Mouse (Mus musculus) gastrocnemius, adult 8-10 months (tissue): ENCODE results near the gene Pdlim5. TPM values are rescaled to one million over a fixed set of nuclear protein-coding genes. Genes with fewer than 3 reads are reported as not detected.

Experiments
- DNase-seq, 2 experiments: peaks; one replicate each; pipeline ENCODE4 v3.0.0; 2022; ENCODE audit warnings: low spot score in 2 of 2
- total RNA-seq, 4 experiments: library from RNA; stranded (reverse); gene quantifications; 2 replicates each; pipeline ENCODE4 v1.2.4; 2022

The Pdlim5 gene
- total RNA-seq, 4 experiments from 2014 or later = 455 to 713 (median 513) TPM

DNA sequence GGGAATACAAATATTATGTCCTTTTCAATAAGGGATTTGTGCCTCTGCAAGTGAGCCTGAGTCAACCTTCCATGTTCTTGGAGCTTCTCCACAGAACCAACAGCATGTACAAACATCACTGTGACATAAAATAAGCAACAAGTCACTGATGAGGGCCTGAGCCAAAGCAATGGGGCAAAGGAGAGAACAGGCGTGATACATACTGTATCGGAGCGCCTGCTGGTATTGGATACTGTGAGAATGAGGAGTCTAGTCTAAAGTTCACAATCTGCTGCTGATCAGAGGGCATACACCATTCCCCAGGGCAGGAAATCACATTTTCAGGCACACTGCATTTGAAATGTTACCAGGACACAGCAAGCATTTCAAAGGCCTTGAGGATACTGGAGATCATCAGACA lies 119.0 kb downstream of the Pdlim5 start:
- no peak for DNase-seq

GRCm38 (mm10) chr3:142274993-142275392 lies 120.5 kb downstream of the Pdlim5 start:
- DNase-seq = no peak

- DNase-seq = no peak
These were observed 121.0 kb downstream of the Pdlim5 start for GRCm38 (mm10) chr3:142274451-142274850.

GRCm38 (mm10) chr3:142273265-142273664 lies 122.2 kb downstream of the Pdlim5 start:
- no peak for DNase-seq

GRCm38 (mm10) chr3:142256371-142256770 lies 139.1 kb downstream of the Pdlim5 start:
- DNase-seq = peak; percentile 15 to 43

DNA sequence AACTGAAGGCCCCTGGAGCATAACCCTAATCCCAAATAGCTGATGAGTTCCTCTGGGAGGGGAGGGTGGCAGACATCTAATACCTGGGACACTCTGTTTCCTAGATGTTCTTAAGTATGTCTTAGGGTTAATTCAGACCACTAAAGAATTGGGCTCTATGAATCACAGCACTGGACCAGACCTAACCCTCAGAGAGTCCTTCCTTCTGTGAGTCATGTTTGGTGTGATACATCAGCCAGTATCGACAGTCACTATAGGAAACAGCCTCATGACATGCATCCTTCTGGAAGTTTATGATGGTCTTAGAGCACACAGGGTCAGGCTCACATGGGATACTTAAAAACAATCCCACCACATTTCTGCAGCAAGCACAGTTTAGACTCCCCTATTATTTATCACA lies 143.4 kb downstream of the Pdlim5 start:
- no peak for DNase-seq

- no peak for DNase-seq
These were observed 146.0 kb downstream of the Pdlim5 start for GRCm38 (mm10) chr3:142249458-142249857.

DNA sequence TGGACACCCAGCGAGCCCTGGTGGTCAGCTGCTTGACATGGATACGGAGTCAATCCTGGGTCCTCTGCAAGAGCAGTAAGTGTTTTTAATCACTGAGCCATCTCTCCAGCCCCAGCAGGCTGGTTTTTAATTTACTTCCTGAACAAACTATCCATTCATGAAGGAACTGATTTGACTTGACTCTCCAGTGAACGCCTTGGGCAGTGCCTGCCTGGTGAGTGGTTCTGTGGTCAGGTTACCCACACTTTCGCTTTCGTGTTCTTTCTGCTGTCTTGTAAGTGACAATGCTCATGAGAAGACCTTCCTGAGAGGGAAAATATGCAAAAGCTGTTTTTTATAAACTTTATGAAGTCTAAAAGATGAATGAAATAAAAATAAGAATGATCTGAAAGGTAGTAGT lies 152.2 kb downstream of the Pdlim5 start:
- no peak for DNase-seq

DNA sequence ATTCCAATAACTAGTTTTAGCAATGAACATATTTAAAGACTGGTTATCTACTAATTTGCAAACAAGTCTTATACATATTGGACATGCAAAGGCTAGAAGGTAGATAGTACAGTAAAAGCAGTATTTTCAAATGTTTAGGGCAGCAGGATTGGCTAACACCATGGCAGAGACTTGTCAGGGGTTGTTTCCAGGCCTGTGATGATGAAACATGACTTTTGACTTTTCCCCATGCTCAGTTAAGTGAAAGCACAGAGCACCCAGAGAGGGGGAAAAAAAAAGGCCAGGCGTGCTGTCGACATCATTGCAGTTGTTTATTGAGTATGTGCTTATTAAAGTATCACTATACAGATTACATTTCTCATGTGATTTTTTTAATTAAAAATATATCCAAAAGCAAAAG lies 156.2 kb downstream of the Pdlim5 start:
- no peak for DNase-seq

- DNase-seq = no peak
These were observed 157.0 kb downstream of the Pdlim5 start for GRCm38 (mm10) chr3:142238260-142239046.

GRCm38 (mm10) chr3:142237621-142238020 lies 157.9 kb downstream of the Pdlim5 start:
- no peak for DNase-seq

GRCm38 (mm10) chr3:142233606-142234465 lies 161.7 kb downstream of the Pdlim5 start:
- no peak for DNase-seq

DNA sequence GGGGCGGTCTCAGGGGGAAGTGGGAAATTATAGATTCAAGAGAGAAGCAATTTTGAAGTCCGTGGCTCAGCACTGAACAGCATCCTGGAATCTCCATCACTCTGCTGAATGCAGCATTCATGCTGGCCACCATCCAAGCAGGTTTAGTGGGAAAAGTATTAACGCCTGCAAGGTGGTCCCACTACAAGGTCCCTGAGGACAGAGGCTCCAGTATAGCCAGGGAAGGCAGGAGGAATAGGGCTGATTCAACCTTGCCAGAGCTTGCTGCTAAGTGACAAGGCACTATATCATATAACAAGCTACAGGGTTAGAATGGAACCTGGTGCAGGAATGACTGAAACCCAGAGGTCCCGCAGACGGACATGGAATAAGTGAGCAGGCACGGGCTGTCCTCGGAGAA lies 166.8 kb downstream of the Pdlim5 start:
- no peak for DNase-seq

DNA sequence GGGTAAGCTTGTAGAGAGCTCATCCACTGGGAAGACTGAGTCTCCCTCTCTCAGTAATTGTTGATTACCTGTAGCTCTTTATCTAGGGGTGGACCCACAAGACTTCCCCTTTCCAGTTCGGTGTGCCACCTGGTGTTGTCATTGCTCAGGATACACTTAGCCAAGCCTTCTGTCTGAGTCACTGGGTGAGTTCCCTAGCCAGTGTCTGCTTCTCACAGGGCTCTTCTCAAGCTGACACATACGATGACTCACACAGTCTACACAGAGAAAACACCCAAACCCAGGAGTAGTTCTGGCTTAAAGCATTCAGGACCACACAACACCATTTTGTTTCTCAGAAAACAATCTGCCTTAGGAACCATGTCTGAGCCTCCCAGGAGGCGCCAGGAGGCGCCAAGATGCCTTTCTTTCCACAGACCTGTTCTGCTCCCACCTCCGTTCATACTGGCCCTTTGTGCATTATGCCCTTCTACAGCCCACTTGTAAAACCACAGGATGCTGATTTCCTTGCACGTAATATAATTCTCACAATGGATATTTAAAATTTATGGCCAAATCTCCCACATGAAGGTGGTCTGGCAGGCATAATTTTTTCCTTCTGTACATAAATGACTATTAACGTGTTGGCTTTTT lies 172.9 kb downstream of the Pdlim5 start:
- DNase-seq = no peak

GRCm38 (mm10) chr3:142219910-142220309 lies 175.6 kb downstream of the Pdlim5 start:
- DNase-seq = no peak

GRCm38 (mm10) chr3:142212821-142213220 lies 182.7 kb downstream of the Pdlim5 start:
- DNase-seq = no peak

GRCm38 (mm10) chr3:142212186-142212585 lies 183.3 kb downstream of the Pdlim5 start:
- DNase-seq = no peak

DNA sequence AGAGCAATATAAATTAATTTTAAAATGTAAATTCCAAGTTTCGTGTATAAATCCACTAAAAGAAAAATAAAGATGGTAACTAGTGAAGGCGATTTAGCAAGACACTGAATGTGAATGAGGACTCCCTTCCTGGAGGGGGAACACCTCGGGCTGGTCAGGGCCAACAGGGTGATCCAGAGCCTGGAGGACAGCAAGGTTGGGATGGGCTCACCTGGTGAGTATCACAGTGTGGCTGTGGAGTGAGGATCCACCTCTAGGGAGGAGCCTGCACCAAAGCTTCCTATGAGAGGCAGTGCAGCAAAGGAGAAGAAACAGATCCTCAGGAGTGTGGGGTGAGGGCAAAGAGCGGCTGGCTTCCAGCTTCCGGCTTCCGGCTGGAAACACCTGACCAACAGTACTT lies 185.5 kb downstream of the Pdlim5 start:
- no peak for DNase-seq

DNA sequence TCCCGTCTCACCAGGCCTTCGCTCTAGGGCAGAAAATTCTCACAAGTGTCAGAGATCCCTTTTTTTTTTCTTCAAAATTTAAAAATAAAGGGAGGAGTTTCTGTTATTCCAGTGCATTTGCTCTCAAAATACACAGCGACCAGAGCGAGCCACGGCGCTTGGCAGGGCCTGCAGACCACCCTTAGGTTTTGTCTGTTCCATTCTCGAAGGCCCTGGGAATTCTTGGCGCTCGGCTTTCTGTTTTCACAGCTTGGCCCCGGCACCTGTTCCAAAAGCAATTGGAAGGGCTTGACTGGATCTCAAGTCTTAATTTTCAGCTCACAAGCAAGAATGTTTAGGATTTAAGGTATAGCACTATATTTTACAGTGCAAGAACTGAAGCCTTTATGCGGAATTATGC lies 186.4 kb downstream of the Pdlim5 start:
- DNase-seq = no peak

GRCm38 (mm10) chr3:142207488-142207887 lies 188.0 kb downstream of the Pdlim5 start:
- no peak for DNase-seq

DNA sequence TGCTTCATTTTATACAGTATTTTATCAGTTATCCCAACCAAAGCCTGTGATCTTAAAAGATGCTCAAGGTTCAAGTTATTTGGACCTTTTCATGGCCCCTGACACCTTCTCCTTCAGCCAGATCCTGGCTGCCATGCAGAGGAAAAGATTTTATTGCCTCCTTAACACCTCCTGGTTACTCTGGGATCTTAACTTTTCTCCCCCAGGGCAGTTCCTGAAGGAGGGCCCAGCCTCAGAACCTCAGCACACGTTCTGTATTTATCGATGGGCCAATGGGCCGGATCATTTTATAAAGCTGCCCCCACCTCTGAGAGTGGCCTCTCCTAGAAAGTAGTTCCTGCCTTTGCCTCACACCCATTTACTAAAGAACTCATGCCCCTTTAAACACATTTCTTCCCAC lies 189.2 kb downstream of the Pdlim5 start:
- no peak for DNase-seq

DNA sequence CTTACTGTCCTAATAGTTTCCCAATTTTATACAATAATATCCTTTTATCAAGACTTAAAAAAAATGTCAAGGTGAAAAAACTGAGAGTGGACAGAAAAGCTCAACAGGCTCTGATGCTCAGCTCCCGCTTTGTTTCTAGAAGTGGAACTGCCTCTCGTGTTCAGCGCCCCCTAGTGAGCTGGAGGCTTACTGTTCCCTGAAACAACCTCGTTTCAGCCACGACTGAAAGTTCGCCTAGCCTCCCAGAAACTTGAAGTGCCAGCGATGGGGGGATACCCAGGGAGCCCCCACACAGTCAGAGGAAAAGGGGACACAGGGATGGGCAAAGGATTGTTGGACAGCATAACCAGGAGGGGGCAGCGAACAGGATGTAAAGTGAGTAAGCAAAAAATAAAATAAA lies 199.4 kb downstream of the Pdlim5 start:
- no peak for DNase-seq
